Mouse (Mus musculus) heart, postnatal 4 days (tissue): ENCODE data around the gene Gm17535. TPM values are rescaled to one million over a fixed set of nuclear protein-coding genes. Genes with fewer than 3 reads are reported as not detected.
"Not testable (repeated sequence)": the region's sequence is repeated elsewhere in the genome, so short reads cannot be mapped to it uniquely, and the experiment has no call there.

Experiments used
- DNase-seq: peaks from one replicate; pipeline ENCODE4 v3.0.0; 2021
- microRNA-seq, 2 experiments: library from miRNA; unstranded; fragments of <30 nt; microRNA quantifications; one replicate each; pipeline ENCODE4 v1.2.0; 2021 to 2022
- total RNA-seq, 2 experiments: library from RNA; stranded (reverse); gene quantifications; 2 replicates each; pipeline ENCODE4 v1.2.3; 2021

Gene Gm17535
- total RNA-seq, 2 experiments from 2014 or later: not detected

- peak; percentile 59 for DNase-seq
These were observed 9.4 kb upstream of the Gm17535 start, which contains the start of gene Gm10717 for GRCm38 (mm10) chr9:3024912-3025467. Gm10717 (plus strand) TSS chr9:3025417.

GRCm38 (mm10) chr9:3025653-3026052, 8.7 kb upstream of the Gm17535 start:
- peak; percentile 74 for DNase-seq

- DNase-seq: not testable (repeated sequence)
These were observed 8.3 kb upstream of the Gm17535 start for GRCm38 (mm10) chr9:3026136-3026535.

- DNase-seq: not testable (repeated sequence)
These were observed 7.7 kb upstream of the Gm17535 start for GRCm38 (mm10) chr9:3026741-3027140.

GRCm38 (mm10) chr9:3027200-3027599, 7.2 kb upstream of the Gm17535 start:
- DNase-seq: not testable (repeated sequence)

GRCm38 (mm10) chr9:3029276-3030000, 5.0 kb upstream of the Gm17535 start:
- DNase-seq: peak; percentile 25

GRCm38 (mm10) chr9:3030677-3031318, 3.6 kb upstream of the Gm17535 start:
- DNase-seq: not testable (repeated sequence)

GRCm38 (mm10) chr9:3036577-3036976, 2.2 kb downstream of the Gm17535 start, which contains the start of gene Gm10715:
Gm10715 (plus strand) TSS chr9:3036877.
- not testable (repeated sequence) for DNase-seq

GRCm38 (mm10) chr9:3038161-3038560, 3.8 kb downstream of the Gm17535 start:
- DNase-seq: not testable (repeated sequence)

Small RNA genes within 50 kb of the gene (microRNA-seq; reads per million reads assigned to microRNA genes)
- 0 reads per million in 2 experiments for gene Mir101c

Other genes with a start within 250 kb of the Gm17535 start
- gene Gm10722, start 33.7 kb upstream of the Gm17535 start, total RNA-seq: not detected
- not detected for gene Gm11168, start 31.3 kb upstream of the Gm17535 start, total RNA-seq
- under 1 TPM in 1 of 2 experiments, not detected in 1; 0.93 TPM for gene Gm10721, start 21.5 kb upstream of the Gm17535 start, total RNA-seq
- not detected for gene Gm10720, start 18.9 kb upstream of the Gm17535 start, total RNA-seq
- under 1 TPM; 0.52 to 0.54 TPM for gene Gm10719, start 17.2 kb upstream of the Gm17535 start, total RNA-seq
- 1 to 10 TPM in 1 of 2 experiments, under 1 TPM in 1; 0.45 to 1.1 TPM for gene Gm10718, start 11.1 kb upstream of the Gm17535 start, total RNA-seq
- not detected for gene Gm10717, start 9.2 kb upstream of the Gm17535 start, total RNA-seq
- not detected for gene Gm10715, start 2.3 kb downstream of the Gm17535 start, total RNA-seq